Mouse (Mus musculus) lung, adult 2 months (tissue): Measurements from ENCODE around the gene Abca7. TPM values are rescaled to one million over a fixed set of nuclear protein-coding genes. Genes with fewer than 3 reads are reported as not detected.

Experiments
- DNase-seq: peaks from one replicate; pipeline ENCODE4 v3.0.0; 2022
- H3K4me1 ChIP-seq: fragments of 200-500 bp; 2 replicates; pipeline ENCODE4 v1.6.1; 2011; ENCODE audit warnings: low read length; ENCODE audit not compliant: control insufficient read depth, insufficient read depth
- H3K4me3 ChIP-seq: fragments of 200-500 bp; replicated peaks from 2 replicates; pipeline ENCODE3; 2011; ENCODE audit warnings: low read depth, mild to moderate bottlenecking, control low read depth, low read length; ENCODE audit errors: extremely low read depth
- CTCF ChIP-seq: fragments of 200-500 bp; IDR thresholded peaks from 2 replicates; pipeline ENCODE4 v1.5.1; 2011; ENCODE audit warnings: mild to moderate bottlenecking, low read length, control low read depth; ENCODE audit not compliant: insufficient read depth
- POLR2A ChIP-seq: fragments of 200-500 bp; IDR thresholded peaks from 2 replicates; pipeline ENCODE4 v1.6.1; 2011; ENCODE audit warnings: low read depth, mild to moderate bottlenecking, control low read depth, low read length, borderline replicate concordance; ENCODE audit errors: extremely low read depth
- WGBS: fragments of 180-500 bp; shearing (Covaris S2); methylation state at CpG from one replicate; pipeline ENCODE4 v1.1.7; 2018; 5-methylcytosine and 5-hydroxymethylcytosine counted together
- polyA plus RNA-seq: library from polyadenylated mRNA; depleted of rRNA; stranded (reverse); fragments of >200 nt; gene quantifications from 2 replicates; pipeline ENCODE4 v1.2.3, GENCODE M21; 2012

The Abca7 gene
- polyA plus RNA-seq, 1 experiment = 38.2 TPM

GRCm38 (mm10) chr10:79959847-79960601, 36.3 kb upstream of the Abca7 start, which contains the start of gene Wdr18:
TSS of gene Wdr18 (plus strand) at chr10:79960152.
- DNase-seq = peak; percentile 99
- Histone ChIP-seq H3K4me1 (peaks cover 7% of the 10 kb centered on the region), H3K4me3 (peak within 1 kb of the TSS; percentile 96)
- TF ChIP-seq CTCF (peak; percentile 88), POLR2A (peak; percentile 44; the same call in 1 of the 2 replicates)
- under 1% methylated on average over 61 of the region's 61 CpGs for WGBS

- H3K4me1 ChIP-seq = peaks cover 7% of the 10 kb centered on the region
- no peak for TF ChIP-seq POLR2A
- TF ChIP-seq CTCF = no peak
- 10% methylated on average over 10 of the region's 10 CpGs for WGBS
Measured at GRCm38 (mm10) chr10:79960671-79961294, 35.5 kb upstream of the Abca7 start.

GRCm38 (mm10) chr10:79964727-79965126, 31.6 kb upstream of the Abca7 start:
- H3K4me3 ChIP-seq = no peak overlapping the region
- WGBS = 97% methylated on average over 7 of the region's 7 CpGs
- TF ChIP-seq POLR2A (no peak), CTCF (no peak)

More at GRCm38 (mm10) chr10:79960671-79961294, 35.5 kb upstream of the Abca7 start:
- peak overlapping the region; percentile 96 for H3K4me3 ChIP-seq
- no peak for DNase-seq

GRCm38 (mm10) chr10:79965325-79965724, 31.0 kb upstream of the Abca7 start:
- Histone ChIP-seq H3K4me3 (no peak overlapping the region), H3K4me1 (peaks cover 7% of the 10 kb centered on the region)
- 91% methylated on average over 5 of the region's 5 CpGs for WGBS
- no peak for DNase-seq
- no peak for TF ChIP-seq CTCF
- TF ChIP-seq POLR2A = no peak

More at GRCm38 (mm10) chr10:79964727-79965126, 31.6 kb upstream of the Abca7 start:
- H3K4me1 ChIP-seq = peaks cover 7% of the 10 kb centered on the region
- no peak for DNase-seq

- no peaks in the 10 kb centered on the region for H3K4me1 ChIP-seq
- 92% methylated on average over 5 of the region's 5 CpGs for WGBS
- H3K4me3 ChIP-seq = no peak overlapping the region
- no peak for DNase-seq
- TF ChIP-seq CTCF (no peak), POLR2A (no peak)
Measured at GRCm38 (mm10) chr10:79966886-79967400, 29.4 kb upstream of the Abca7 start.

GRCm38 (mm10) chr10:79968181-79968580, 28.1 kb upstream of the Abca7 start:
- 74% methylated on average over 1 of the region's 1 CpGs for WGBS
- DNase-seq = no peak
- H3K4me1 ChIP-seq = no peaks in the 10 kb centered on the region
- TF ChIP-seq CTCF = no peak
- no peak for TF ChIP-seq POLR2A
- no peak overlapping the region for H3K4me3 ChIP-seq

GRCm38 (mm10) chr10:79969124-79969568, 27.1 kb upstream of the Abca7 start:
- DNase-seq = no peak
- Histone ChIP-seq H3K4me1 (no peaks in the 10 kb centered on the region), H3K4me3 (no peak overlapping the region)
- WGBS = 30% methylated on average over 3 of the region's 3 CpGs
- TF ChIP-seq POLR2A (no peak), CTCF (no peak)

- 7% methylated on average over 47 of the region's 47 CpGs for WGBS
- H3K4me1 ChIP-seq = no peaks in the 10 kb centered on the region
- DNase-seq = no peak
- H3K4me3 ChIP-seq = no peak within 1 kb of the TSS
- TF ChIP-seq POLR2A (no peak), CTCF (no peak)
Measured at GRCm38 (mm10) chr10:79970415-79971182, 25.7 kb upstream of the Abca7 start, which contains the start of gene Grin3b. TSS of gene Grin3b (plus strand) at chr10:79970715.

- no peak overlapping the region for H3K4me3 ChIP-seq
- H3K4me1 ChIP-seq = no peaks in the 10 kb centered on the region
- no peak for DNase-seq
- TF ChIP-seq CTCF (no peak), POLR2A (no peak)
- WGBS = 4% methylated on average over 21 of the region's 21 CpGs
Measured at GRCm38 (mm10) chr10:79971183-79971497, 25.2 kb upstream of the Abca7 start.
